Mouse (Mus musculus): Measurements from ENCODE around the gene Atf6b. TPM values are rescaled to one million over a fixed set of nuclear protein-coding genes. Genes with fewer than 3 reads are reported as not detected.

Atf6b gene
- total and polyA plus RNA-seq, 2 experiments from 2014 or later = 43.7 to 86.4 TPM

- no peak for ATAC-seq
- Histone ChIP-seq H3K9me3 (ENCODE audit: low read length) (no peaks in the 10 kb centered on the region), H3K4me1 (ENCODE audit: insufficient read depth) (no peaks in the 10 kb centered on the region), H3K4me2 (ENCODE audit: low read depth) (no peak overlapping the region), H3K36me3 (ENCODE audit: insufficient read depth) (no peaks in the 10 kb centered on the region), H3K9ac (no peak overlapping the region), H3K4me3 (ENCODE audit: low read depth, low read length) (no peak overlapping the region), H3K27me3 (ENCODE audit: insufficient read depth, low read length) (no peaks in the 10 kb centered on the region), H3K27ac (ENCODE audit: low read depth, low read length) (no peak overlapping the region)
- DNase-seq = no peak
- WGBS = 76% methylated on average over 11 of the region's 11 CpGs
- no peak for TF ChIP-seq CTCF (IDR thresholded peaks at IDR 0.05; ENCODE audit: low read depth)
These were observed 35.1 kb downstream of the Atf6b start for GRCm38 (mm10) chr17:34681881-34682536.

GRCm38 (mm10) chr17:34683179-34683578 lies 36.2 kb downstream of the Atf6b start:
- DNase-seq (no peak), ATAC-seq (no peak)
- Histone ChIP-seq H3K36me3 (ENCODE audit: insufficient read depth) (no peaks in the 10 kb centered on the region), H3K27me3 (ENCODE audit: insufficient read depth, low read length) (no peaks in the 10 kb centered on the region), H3K27ac (ENCODE audit: low read depth, low read length) (no peak overlapping the region), H3K4me1 (ENCODE audit: insufficient read depth) (no peaks in the 10 kb centered on the region), H3K9me3 (ENCODE audit: low read length) (no peaks in the 10 kb centered on the region), H3K4me3 (ENCODE audit: low read depth, low read length) (no peak overlapping the region), H3K9ac (no peak overlapping the region), H3K4me2 (ENCODE audit: low read depth) (no peak overlapping the region)
- 74% methylated on average over 8 of the region's 8 CpGs for WGBS
- no peak for TF ChIP-seq CTCF (IDR thresholded peaks at IDR 0.05; ENCODE audit: low read depth)

- no peak for TF ChIP-seq CTCF (IDR thresholded peaks at IDR 0.05; ENCODE audit: low read depth)
- Histone ChIP-seq H3K4me1 (ENCODE audit: insufficient read depth) (no peaks in the 10 kb centered on the region), H3K27ac (ENCODE audit: low read depth, low read length) (no peak overlapping the region), H3K27me3 (ENCODE audit: insufficient read depth, low read length) (no peaks in the 10 kb centered on the region), H3K4me3 (ENCODE audit: low read depth, low read length) (no peak overlapping the region), H3K9ac (no peak overlapping the region), H3K36me3 (ENCODE audit: insufficient read depth) (no peaks in the 10 kb centered on the region), H3K4me2 (ENCODE audit: low read depth) (no peak overlapping the region), H3K9me3 (ENCODE audit: low read length) (no peaks in the 10 kb centered on the region)
- WGBS = 66% methylated on average over 10 of the region's 10 CpGs
- no peak for DNase-seq
- no peak for ATAC-seq
These were observed 36.8 kb downstream of the Atf6b start for GRCm38 (mm10) chr17:34683686-34684220.

- DNase-seq (no peak), ATAC-seq (peak; percentile 34; the same call in 1 of the 2 replicates)
- Histone ChIP-seq H3K36me3 (ENCODE audit: insufficient read depth) (no peaks in the 10 kb centered on the region), H3K4me3 (ENCODE audit: low read depth, low read length) (no peak overlapping the region), H3K4me1 (ENCODE audit: insufficient read depth) (no peaks in the 10 kb centered on the region), H3K27ac (ENCODE audit: low read depth, low read length) (no peak overlapping the region), H3K27me3 (ENCODE audit: insufficient read depth, low read length) (no peaks in the 10 kb centered on the region), H3K9ac (no peak overlapping the region), H3K4me2 (ENCODE audit: low read depth) (no peak overlapping the region), H3K9me3 (ENCODE audit: low read length) (no peaks in the 10 kb centered on the region)
- 62% methylated on average over 9 of the region's 9 CpGs for WGBS
- TF ChIP-seq CTCF (IDR thresholded peaks at IDR 0.05; ENCODE audit: low read depth) = no peak
These were observed 37.4 kb downstream of the Atf6b start for GRCm38 (mm10) chr17:34684253-34684893.

GRCm38 (mm10) chr17:34685120-34686110 lies 38.5 kb downstream of the Atf6b start:
- Histone ChIP-seq H3K9ac (no peak overlapping the region), H3K36me3 (ENCODE audit: insufficient read depth) (no peaks in the 10 kb centered on the region), H3K9me3 (ENCODE audit: low read length) (no peaks in the 10 kb centered on the region), H3K27ac (ENCODE audit: low read depth, low read length) (no peak overlapping the region), H3K4me2 (ENCODE audit: low read depth) (no peak overlapping the region), H3K4me1 (ENCODE audit: insufficient read depth) (no peaks in the 10 kb centered on the region), H3K4me3 (ENCODE audit: low read depth, low read length) (no peak overlapping the region), H3K27me3 (ENCODE audit: insufficient read depth, low read length) (no peaks in the 10 kb centered on the region)
- 76% methylated on average over 28 of the region's 28 CpGs for WGBS
- DNase-seq (peak; percentile 61), ATAC-seq (0 out of 2 replicates have a peak, but pooled peaks have one; percentile 47)
- TF ChIP-seq CTCF (IDR thresholded peaks at IDR 0.05; ENCODE audit: low read depth) = no peak

GRCm38 (mm10) chr17:34688889-34689288 lies 41.9 kb downstream of the Atf6b start:
- no peak for DNase-seq
- Histone ChIP-seq H3K27ac (ENCODE audit: low read depth, low read length) (no peak overlapping the region), H3K4me1 (ENCODE audit: insufficient read depth) (no peaks in the 10 kb centered on the region), H3K4me3 (ENCODE audit: low read depth, low read length) (no peak overlapping the region), H3K9me3 (ENCODE audit: low read length) (no peaks in the 10 kb centered on the region), H3K4me2 (ENCODE audit: low read depth) (no peak overlapping the region), H3K27me3 (ENCODE audit: insufficient read depth, low read length) (no peaks in the 10 kb centered on the region), H3K36me3 (ENCODE audit: insufficient read depth) (no peaks in the 10 kb centered on the region), H3K9ac (no peak overlapping the region)
- 95% methylated on average over 7 of the region's 7 CpGs for WGBS
- ATAC-seq = no peak
- TF ChIP-seq CTCF (IDR thresholded peaks at IDR 0.05; ENCODE audit: low read depth) = no peak
